Mouse (Mus musculus) CH12.LX (cell line): ENCODE data around the gene Stat6. TPM values are rescaled to one million over a fixed set of nuclear protein-coding genes. Genes with fewer than 3 reads are reported as not detected.

Experiments used
- DNase-seq: peaks from one replicate; pipeline ENCODE4 v3.0.0-alpha.2; 2013; ENCODE audit errors: extremely low read depth
- H3K27ac ChIP-seq: 2 replicates; pipeline ENCODE4 v1.5.1; 2012; ENCODE audit warnings: low read depth, mild to moderate bottlenecking, control low read depth, moderate library complexity; ENCODE audit not compliant: insufficient read depth
- H3K27me3 ChIP-seq: replicated peaks from 2 replicates; pipeline ENCODE3; 2012; ENCODE audit warnings: inconsistent platforms
- H3K36me3 ChIP-seq, 2 experiments: replicated peaks in 1 of 2; 2 replicates each; pipeline versions ENCODE3 to v1.6.1; 2012; ENCODE audit warnings: inconsistent platforms in 1 of 2, low read length in 1 of 2, mild to moderate bottlenecking in 1 of 2, mixed read lengths in 1 of 2, moderate library complexity in 1 of 2; ENCODE audit not compliant: control insufficient read depth in 1 of 2, insufficient read depth in 1 of 2
- H3K4me1 ChIP-seq, 2 experiments: 2 replicates each; pipeline ENCODE4 v1.6.1; 2012; ENCODE audit warnings: inconsistent platforms in 1 of 2, moderate library complexity in 1 of 2; ENCODE audit not compliant: insufficient read depth in 2 of 2, control insufficient read depth in 1 of 2
- H3K4me2 ChIP-seq: 2 replicates; pipeline ENCODE4 v1.6.1; 2012; ENCODE audit warnings: low read depth, mild to moderate bottlenecking, control low read depth; ENCODE audit not compliant: poor library complexity, insufficient read depth, severe bottlenecking
- H3K4me3 ChIP-seq, 3 experiments: fragments of 150-350 bp in 1 of 3; sonication (generic) in 1 of 3; replicated peaks in 1 of 3; 2 replicates each; pipeline versions ENCODE3 to v1.5.1; 2011 to 2012; ENCODE audit warnings: low read depth in 2 of 3, low read length in 2 of 3, mild to moderate bottlenecking in 2 of 3, moderate library complexity in 2 of 3, control low read depth in 1 of 3, improper control_type of control experiment in 1 of 3, inconsistent platforms in 1 of 3, mixed read lengths in 1 of 3; ENCODE audit not compliant: poor library complexity in 1 of 3
- H3K79me2 ChIP-seq: replicated peaks from 2 replicates; pipeline ENCODE4 v1.6.1; 2012; ENCODE audit warnings: mild to moderate bottlenecking, moderate library complexity; ENCODE audit not compliant: control insufficient read depth, poor library complexity, insufficient read depth, severe bottlenecking; ENCODE audit errors: extremely low read depth
- H3K9ac ChIP-seq: 2 replicates; pipeline ENCODE4 v1.6.1; 2012; ENCODE audit warnings: low read depth, mild to moderate bottlenecking, control low read depth, moderate library complexity; ENCODE audit not compliant: insufficient read depth
- H3K9me3 ChIP-seq: replicated peaks from 2 replicates; pipeline ENCODE3; 2012; ENCODE audit warnings: low read length, inconsistent platforms, mixed read lengths
- BHLHE40 ChIP-seq: IDR thresholded peaks from 2 replicates; pipeline ENCODE4 v1.6.1; 2011; ENCODE audit warnings: mild to moderate bottlenecking, low read depth, low read length, improper control_type of control experiment
- CHD1 ChIP-seq: IDR thresholded peaks from 2 replicates; pipeline ENCODE4 v1.6.1; 2012; ENCODE audit warnings: low read depth, low read length, improper control_type of control experiment, inconsistent platforms
- E2F4 ChIP-seq: IDR thresholded peaks from 2 replicates; pipeline ENCODE4 v1.6.1; 2011; ENCODE audit warnings: low read depth, low read length, improper control_type of control experiment; ENCODE audit not compliant: insufficient replicate concordance
- EP300 ChIP-seq: IDR thresholded peaks from 2 replicates; pipeline ENCODE4 v1.6.1; 2011; ENCODE audit warnings: low read length, improper control_type of control experiment
- ETS1 ChIP-seq: conservative IDR thresholded peaks from 2 replicates; pipeline ENCODE4 v1.6.1; 2012; ENCODE audit warnings: low read depth, mild to moderate bottlenecking, inconsistent platforms, low read length, improper control_type of control experiment, moderate library complexity
- IRF4 ChIP-seq: IDR thresholded peaks from 2 replicates; pipeline ENCODE4 v1.6.1; 2014; ENCODE audit warnings: low read depth, mild to moderate bottlenecking, inconsistent platforms, low read length, improper control_type of control experiment
- MAX ChIP-seq: IDR thresholded peaks from 2 replicates; pipeline ENCODE4 v1.6.1; 2011; ENCODE audit warnings: low read length, improper control_type of control experiment
- MAZ ChIP-seq: IDR thresholded peaks from 2 replicates; pipeline ENCODE4 v1.6.1; 2012; ENCODE audit warnings: low read depth, mild to moderate bottlenecking, inconsistent platforms, low read length, improper control_type of control experiment, moderate library complexity
- MEF2A ChIP-seq: IDR thresholded peaks from 2 replicates; pipeline ENCODE4 v1.6.1; 2014; ENCODE audit warnings: low read depth, mild to moderate bottlenecking, inconsistent platforms, low read length, improper control_type of control experiment, borderline replicate concordance
- MXI1 ChIP-seq: IDR thresholded peaks from 2 replicates; pipeline ENCODE4 v1.6.1; 2011; ENCODE audit warnings: mild to moderate bottlenecking, low read depth, low read length, improper control_type of control experiment
- MYC ChIP-seq: IDR thresholded peaks from 2 replicates; pipeline ENCODE4 v1.6.1; 2011; ENCODE audit warnings: low read depth, mild to moderate bottlenecking, improper control_type of control experiment, low read length
- NELFE ChIP-seq: IDR thresholded peaks from 2 replicates; pipeline ENCODE4 v1.6.1; 2011; ENCODE audit warnings: low read depth, low read length, improper control_type of control experiment
- TBP ChIP-seq: conservative IDR thresholded peaks from 2 replicates; pipeline ENCODE4 v1.6.1; 2011; ENCODE audit warnings: low read depth, low read length, improper control_type of control experiment
- TCF12 ChIP-seq: IDR thresholded peaks from 2 replicates; pipeline ENCODE4 v1.6.1; 2014; ENCODE audit warnings: low read depth, mild to moderate bottlenecking, inconsistent platforms, low read length, improper control_type of control experiment
- USF1 ChIP-seq: IDR thresholded peaks from 2 replicates; pipeline ENCODE4 v1.6.1; 2014; ENCODE audit warnings: low read depth, mild to moderate bottlenecking, inconsistent platforms, low read length, improper control_type of control experiment
- ZMIZ1 ChIP-seq: IDR thresholded peaks from 2 replicates; pipeline ENCODE4 v1.6.1; 2012; ENCODE audit warnings: low read depth, mild to moderate bottlenecking, inconsistent platforms, low read length, improper control_type of control experiment
- ZNF384 ChIP-seq: IDR thresholded peaks from 2 replicates; pipeline ENCODE4 v1.6.1; 2012; ENCODE audit warnings: low read depth, low read length, improper control_type of control experiment, inconsistent platforms
- dilution Hi-C: fragments of 300-500 bp; cut with MboI; formaldehyde crosslinking; loops from 2 replicates; pipeline ENCODE4 v1.14.3; 2020; ENCODE audit warnings: low sequenced_read_pairs; ENCODE audit not compliant: extremely low pct_unique_long_range_greater_than_20kb, extremely low pct_ligation_motif_present
- in situ Hi-C: fragments of 300-500 bp; cut with MboI; formaldehyde crosslinking; loops from 3 replicates; pipeline ENCODE4 v1.14.3; 2019; ENCODE audit warnings: low sequenced_read_pairs, low pct_ligation_motif_present, low pct_unique_long_range_greater_than_20kb, mixed read lengths
- polyA plus RNA-seq: library from polyadenylated mRNA; unstranded; fragments of >175 nt; gene quantifications from 2 replicates; pipeline ENCODE4 v1.2.1, GENCODE M21; 2012; ENCODE audit warnings: low read depth; ENCODE audit not compliant: insufficient read length
- total RNA-seq, 2 experiments: library from RNA; depleted of rRNA; stranded (reverse); fragments of 300-350 nt in 1 of 2; fragments of >200 nt in 1 of 2; gene quantifications; 2 replicates each; pipeline ENCODE4 v1.2.3; 2012 to 2014

Stat6 gene
- total and polyA plus RNA-seq, 3 experiments = 71.5 to 76.6 (median 72.1) TPM

- no peaks in the 10 kb centered on the region for H3K27me3 ChIP-seq
- H3K4me3 ChIP-seq = no peak overlapping the region
- TF ChIP-seq IRF4 (peak; percentile 93), EP300 (peak; percentile 57), ZMIZ1 (no peak), MEF2A (peak; percentile 91), MAZ (no peak), NELFE (no peak), MXI1 (no peak), BHLHE40 (0 out of 2 replicates have a peak, but pooled peaks have one; percentile 15), MAX (no peak), ZNF384 (no peak), TCF12 (peak; percentile 49; the same call in 1 of the 2 replicates), MYC (no peak), ETS1 (peak; percentile 45; the same call in 1 of the 2 replicates)
- H3K9me3 ChIP-seq = no peaks in the 10 kb centered on the region
- peak overlapping the region; percentile 19; the same call in 1 of the 2 replicates for H3K9ac ChIP-seq
- H3K79me2 ChIP-seq = no peaks in the 10 kb centered on the region
- peak; percentile 35 for DNase-seq
- dilution Hi-C loops = no loop called here
- in situ Hi-C loops = no loop called here
- peaks cover 44 to 85% of the 10 kb centered on the region in 2 experiments for H3K4me1 ChIP-seq
- H3K4me2 ChIP-seq = peak overlapping the region; percentile 19; the same call in 1 of the 2 replicates
- no peak overlapping the region for H3K27ac ChIP-seq
- peaks cover 6 to 15% of the 10 kb centered on the region in 2 experiments for H3K36me3 ChIP-seq
Observed at GRCm38 (mm10) chr10:127598607-127599006, 44.2 kb upstream of the Stat6 start.

DNA sequence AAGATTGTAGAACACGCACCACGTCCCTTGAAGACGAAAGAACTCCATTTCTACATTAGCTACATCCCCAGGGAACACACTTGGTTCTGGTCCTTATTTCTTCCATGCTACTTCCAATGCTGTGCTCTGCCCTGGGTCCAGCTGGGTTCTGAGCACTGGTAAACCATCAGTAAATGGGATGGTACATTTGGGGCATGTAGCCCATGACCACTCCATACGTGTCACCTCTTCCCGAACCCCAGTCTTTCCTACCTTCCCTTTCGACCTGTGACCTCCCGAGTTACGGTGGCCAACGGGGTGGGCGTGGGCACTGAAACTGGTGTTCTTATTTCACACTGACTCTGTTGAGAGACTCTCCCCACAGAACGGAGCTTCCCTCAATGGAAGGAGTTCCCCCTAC lies 43.5 kb upstream of the Stat6 start:
- Histone ChIP-seq H3K4me1 (peaks cover 46 to 85% of the 10 kb centered on the region in 2 experiments), H3K4me3 (no peak overlapping the region), H3K9ac (no peak overlapping the region), H3K4me2 (no peak overlapping the region; the same call in 1 of the 2 replicates), H3K9me3 (no peaks in the 10 kb centered on the region), H3K27ac (no peak overlapping the region), H3K36me3 (peaks cover 3 to 10% of the 10 kb centered on the region in 2 experiments), H3K79me2 (no peaks in the 10 kb centered on the region), H3K27me3 (no peaks in the 10 kb centered on the region)
- no peak for DNase-seq
- TF ChIP-seq MEF2A (no peak), MYC (no peak), ETS1 (no peak), ZMIZ1 (no peak), E2F4 (no peak), CHD1 (no peak), EP300 (no peak), USF1 (no peak), TBP (no peak)
- in situ Hi-C loops = no loop called here
- dilution Hi-C loops = no loop called here
